Mouse (Mus musculus): ENCODE measurements around the gene Rhox1. TPM values are rescaled to one million over a fixed set of nuclear protein-coding genes. Genes with fewer than 3 reads are reported as not detected.

Rhox1 gene
- total RNA-seq (2023), result not detected

GRCm38 (mm10) chrX:37222158-37222557 lies at the start of gene Rhox1:
Gene Rhox1 (minus strand): TSS chrX:37222258.

GRCm38 (mm10) chrX:37265038-37265437 lies 43.0 kb upstream of the Rhox1 start, which contains the start of gene Rhox4a:
Gene Rhox4a (plus strand): TSS chrX:37265338.

GRCm38 (mm10) chrX:37249619-37250018 lies 27.6 kb upstream of the Rhox1 start, which contains the start of gene Rhox3a:
Gene Rhox3a (plus strand): TSS chrX:37249919.

GRCm38 (mm10) chrX:37244676-37245075 lies 22.6 kb upstream of the Rhox1 start, which contains the start of gene Rhox2a:
Gene Rhox2a (plus strand): TSS chrX:37244976.

GRCm38 (mm10) chrX:37210941-37211340 lies 11.1 kb downstream of the Rhox1 start, which contains the start of gene Gm9:
Gene Gm9 (minus strand): TSS chrX:37211041.

GRCm38 (mm10) chrX:37191105-37191743 lies 30.8 kb downstream of the Rhox1 start, which contains the start of the genes Ndufa1 and Rnf113a1:
Gene Ndufa1 (minus strand): TSS chrX:37191163.
Gene Rnf113a1 (plus strand): TSS chrX:37191245.

GRCm38 (mm10) chrX:37168742-37169141 lies 53.3 kb downstream of the Rhox1 start, which contains the start of gene Akap14:
Gene Akap14 (minus strand): TSS chrX:37168842.

Other genes with a start within 250 kb of the Rhox1 start
- gene Sept6, start 230.5 kb downstream of the Rhox1 start, total RNA-seq (2023), result 10 to 100 TPM; 22.5 to 27.0 TPM
- under 1 TPM in 1 of 2 experiments, not detected in 1; 0.44 TPM for gene Sowahd, start 173.4 kb downstream of the Rhox1 start, total RNA-seq (2023)
- 100 to 1,000 TPM; 356 to 442 TPM for gene Rpl39, start 136.9 kb downstream of the Rhox1 start, total RNA-seq (2023)
- gene Upf3b, start 111.9 kb downstream of the Rhox1 start, total RNA-seq (2023), result 10 to 100 TPM; 11.0 to 12.4 TPM
- gene Nkap, start 95.5 kb downstream of the Rhox1 start, total RNA-seq (2023), result 10 to 100 TPM; 10.7 to 14.5 TPM
- gene Akap14, start 53.4 kb downstream of the Rhox1 start, total RNA-seq (2023), result not detected
- gene Ndufa1, start 31.1 kb downstream of the Rhox1 start, total RNA-seq (2023), result 100 to 1,000 TPM; 109 to 125 TPM
- gene Rnf113a1, start 31.0 kb downstream of the Rhox1 start, total RNA-seq (2023), result 1 to 10 TPM; 4.0 to 4.7 TPM
- gene Gm9, start 11.2 kb downstream of the Rhox1 start, total RNA-seq (2023), result not detected
- not detected for gene Rhox2a, start 22.7 kb upstream of the Rhox1 start, total RNA-seq (2023)
- gene Rhox3a, start 27.7 kb upstream of the Rhox1 start, total RNA-seq (2023), result not detected
- gene Rhox4a, start 43.1 kb upstream of the Rhox1 start, total RNA-seq (2023), result not detected
- not detected for gene Rhox3a2, start 157.8 kb upstream of the Rhox1 start, total RNA-seq (2023)
- not detected for gene Rhox4a2, start 168.6 kb upstream of the Rhox1 start, total RNA-seq (2023)
- gene Rhox2b, start 189.8 kb upstream of the Rhox1 start, total RNA-seq (2023), result not detected
- gene Rhox4b, start 210.2 kb upstream of the Rhox1 start, total RNA-seq (2023), result not detected
- gene Rhox2c, start 231.4 kb upstream of the Rhox1 start, total RNA-seq (2023), result not detected
- not detected for gene Rhox3c, start 236.3 kb upstream of the Rhox1 start, total RNA-seq (2023)

Measured in neutrophil, adult 59 days (primary cell).